Mouse (Mus musculus) MEL (cell line): Measurements from ENCODE around the gene Eva1c. TPM values are rescaled to one million over a fixed set of nuclear protein-coding genes. Genes with fewer than 3 reads are reported as not detected.

Experiments
- DNase-seq: peaks from one replicate; pipeline ENCODE4 v3.0.0; 2011; ENCODE audit warnings: low read depth, low spot score
- H3K27ac ChIP-seq: 2 replicates; pipeline ENCODE4 v1.5.1; 2012; ENCODE audit warnings: low read depth, mild to moderate bottlenecking, control low read depth, low read length, moderate library complexity; ENCODE audit not compliant: control insufficient read depth
- H3K27me3 ChIP-seq, 2 experiments: fragments of 150-350 bp in 1 of 2; sonication (generic) in 1 of 2; 2 replicates each; pipeline ENCODE4 v1.6.1; 2012; ENCODE audit warnings: low read length in 2 of 2, mild to moderate bottlenecking in 2 of 2, improper control_type of control experiment in 1 of 2, moderate library complexity in 1 of 2; ENCODE audit not compliant: insufficient read depth in 2 of 2, control insufficient read depth in 1 of 2
- H3K36me3 ChIP-seq, 2 experiments: 2 replicates each; pipeline ENCODE4 v1.6.1; 2012 to 2014; ENCODE audit warnings: low read length in 2 of 2, improper control_type of control experiment in 1 of 2, inconsistent platforms in 1 of 2, mild to moderate bottlenecking in 1 of 2; ENCODE audit not compliant: insufficient read depth in 2 of 2, control insufficient read depth in 1 of 2
- H3K4me1 ChIP-seq, 2 experiments: fragments of 150-350 bp in 1 of 2; sonication (generic) in 1 of 2; 2 replicates each; pipeline ENCODE4 v1.6.1; 2012; ENCODE audit warnings: low read length in 2 of 2, improper control_type of control experiment in 1 of 2, mild to moderate bottlenecking in 1 of 2; ENCODE audit not compliant: insufficient read depth in 2 of 2, control insufficient read depth in 1 of 2
- H3K4me3 ChIP-seq, 2 experiments: fragments of 150-350 bp in 1 of 2; sonication (generic) in 1 of 2; 2 replicates each; pipeline ENCODE4 v1.5.1; 2012; ENCODE audit warnings: low read depth in 2 of 2, low read length in 2 of 2, mild to moderate bottlenecking in 2 of 2, moderate library complexity in 2 of 2, control low read depth in 1 of 2, improper control_type of control experiment in 1 of 2; ENCODE audit not compliant: control insufficient read depth in 1 of 2, insufficient read depth in 1 of 2
- H3K79me2 ChIP-seq: 2 replicates; pipeline ENCODE4 v1.6.1; 2012; ENCODE audit warnings: mild to moderate bottlenecking, low read length, moderate library complexity; ENCODE audit not compliant: control insufficient read depth, poor library complexity, insufficient read depth
- H3K9ac ChIP-seq: 2 replicates; pipeline ENCODE4 v1.6.1; 2012; ENCODE audit warnings: low read depth, mild to moderate bottlenecking, control low read depth, low read length, moderate library complexity; ENCODE audit not compliant: control insufficient read depth, poor library complexity, severe bottlenecking
- H3K9me3 ChIP-seq: fragments of 150-350 bp; sonication (generic); replicated peaks from 2 replicates; pipeline ENCODE4 v1.6.1; 2012; ENCODE audit warnings: mild to moderate bottlenecking, low read length, improper control_type of control experiment, moderate library complexity; ENCODE audit not compliant: insufficient read depth
- BHLHE40 ChIP-seq: IDR thresholded peaks from 2 replicates; pipeline ENCODE4 v1.6.1; 2012; ENCODE audit warnings: low read depth, mild to moderate bottlenecking, inconsistent platforms, low read length, improper control_type of control experiment, borderline replicate concordance
- CHD1 ChIP-seq: IDR thresholded peaks from 2 replicates; pipeline ENCODE4 v1.6.1; 2012; ENCODE audit warnings: low read depth, mild to moderate bottlenecking, inconsistent platforms, low read length, improper control_type of control experiment
- CHD2 ChIP-seq: IDR thresholded peaks from 2 replicates; pipeline ENCODE4 v1.6.1; 2011; ENCODE audit warnings: low read length, improper control_type of control experiment
- CTCF ChIP-seq, 3 experiments: IDR thresholded peaks in 2 of 3; conservative IDR thresholded peaks in 1 of 3; 2 replicates each; pipeline ENCODE4 v1.5.1; 2011 to 2012; ENCODE audit warnings: low read length in 3 of 3, low read depth in 2 of 3, mild to moderate bottlenecking in 2 of 3, improper control_type of control experiment in 1 of 3, inconsistent platforms in 1 of 3, mixed read lengths in 1 of 3, moderate library complexity in 1 of 3; ENCODE audit not compliant: control insufficient read depth in 1 of 3, insufficient read depth in 1 of 3, poor library complexity in 1 of 3, severe bottlenecking in 1 of 3
- E2F4 ChIP-seq: IDR thresholded peaks from 2 replicates; pipeline ENCODE4 v1.6.1; 2011; ENCODE audit warnings: low read depth, low read length, improper control_type of control experiment, borderline replicate concordance
- ELF1 ChIP-seq: IDR thresholded peaks from 2 replicates; pipeline ENCODE4 v1.6.1; 2014; ENCODE audit warnings: low read depth, mild to moderate bottlenecking, inconsistent platforms, low read length, improper control_type of control experiment, moderate library complexity
- EP300 ChIP-seq, 2 experiments: IDR thresholded peaks; 2 replicates each; pipeline ENCODE4 v1.6.1; 2011; ENCODE audit warnings: improper control_type of control experiment in 2 of 2, low read length in 2 of 2, low read depth in 1 of 2, mild to moderate bottlenecking in 1 of 2
- ETS1 ChIP-seq: IDR thresholded peaks from 2 replicates; pipeline ENCODE4 v1.6.1; 2012; ENCODE audit warnings: low read depth, mild to moderate bottlenecking, inconsistent platforms, low read length, improper control_type of control experiment, moderate library complexity
- GATA1 ChIP-seq: IDR thresholded peaks from 2 replicates; pipeline ENCODE4 v1.6.1; 2011; ENCODE audit warnings: low read depth, low read length, improper control_type of control experiment
- HCFC1 ChIP-seq: IDR thresholded peaks from 2 replicates; pipeline ENCODE4 v1.6.1; 2012; ENCODE audit warnings: low read depth, mild to moderate bottlenecking, inconsistent platforms, low read length, improper control_type of control experiment, moderate library complexity
- MAFK ChIP-seq: IDR thresholded peaks from 2 replicates; pipeline ENCODE4 v1.6.1; 2011; ENCODE audit warnings: low read depth, mild to moderate bottlenecking, low read length, improper control_type of control experiment, borderline replicate concordance
- MAZ ChIP-seq: IDR thresholded peaks from 2 replicates; pipeline ENCODE4 v1.6.1; 2012; ENCODE audit warnings: low read depth, mild to moderate bottlenecking, inconsistent platforms, low read length, improper control_type of control experiment
- MYC ChIP-seq: IDR thresholded peaks from 2 replicates; pipeline ENCODE4 v1.6.1; 2011; ENCODE audit warnings: low read depth, mild to moderate bottlenecking, low read length, improper control_type of control experiment, moderate library complexity
- NELFE ChIP-seq: IDR thresholded peaks from 2 replicates; pipeline ENCODE4 v1.6.1; 2011; ENCODE audit warnings: low read depth, low read length, improper control_type of control experiment
- POLR2AphosphoS2 ChIP-seq: IDR thresholded peaks from 2 replicates; pipeline ENCODE4 v1.6.1; 2011; ENCODE audit warnings: low read length, improper control_type of control experiment
- RAD21 ChIP-seq: IDR thresholded peaks from 2 replicates; pipeline ENCODE4 v1.6.1; 2011; ENCODE audit warnings: mild to moderate bottlenecking, low read depth, low read length, improper control_type of control experiment
- RCOR1 ChIP-seq: IDR thresholded peaks from 2 replicates; pipeline ENCODE4 v1.6.1; 2012; ENCODE audit warnings: low read depth, mild to moderate bottlenecking, inconsistent platforms, low read length, improper control_type of control experiment
- SIN3A ChIP-seq: IDR thresholded peaks from 2 replicates; pipeline ENCODE4 v1.6.1; 2012; ENCODE audit warnings: low read length, improper control_type of control experiment, inconsistent platforms
- SMC3 ChIP-seq: IDR thresholded peaks from 2 replicates; pipeline ENCODE4 v1.6.1; 2011; ENCODE audit warnings: low read depth, low read length, improper control_type of control experiment
- TAL1 ChIP-seq: IDR thresholded peaks from 2 replicates; pipeline ENCODE4 v1.6.1; 2012; ENCODE audit warnings: mild to moderate bottlenecking, inconsistent platforms, low read length, moderate library complexity, mixed read lengths
- TCF12 ChIP-seq: IDR thresholded peaks from 2 replicates; pipeline ENCODE4 v1.6.1; 2014; ENCODE audit warnings: low read depth, mild to moderate bottlenecking, inconsistent platforms, low read length, improper control_type of control experiment, moderate library complexity
- UBTF ChIP-seq: IDR thresholded peaks from 2 replicates; pipeline ENCODE4 v1.6.1; 2012; ENCODE audit warnings: low read depth, mild to moderate bottlenecking, inconsistent platforms, low read length, improper control_type of control experiment, moderate library complexity, borderline replicate concordance; ENCODE audit not compliant: insufficient read depth
- ZKSCAN1 ChIP-seq: IDR thresholded peaks from 2 replicates; pipeline ENCODE4 v1.6.1; 2012; ENCODE audit warnings: low read depth, mild to moderate bottlenecking, inconsistent platforms, low read length, improper control_type of control experiment, moderate library complexity
- ZMIZ1 ChIP-seq: IDR thresholded peaks from 2 replicates; pipeline ENCODE4 v1.6.1; 2012; ENCODE audit warnings: low read depth, mild to moderate bottlenecking, inconsistent platforms, low read length, improper control_type of control experiment, moderate library complexity
- ZNF384 ChIP-seq: IDR thresholded peaks from 2 replicates; pipeline ENCODE4 v1.6.1; 2012; ENCODE audit warnings: low read depth, mild to moderate bottlenecking, inconsistent platforms, low read length, improper control_type of control experiment
- polyA plus RNA-seq, 2 experiments: library from polyadenylated mRNA; stranded (reverse) in 1 of 2; unstranded in 1 of 2; fragments of >175 nt in 1 of 2; fragments of >200 nt in 1 of 2; gene quantifications; 2 replicates each; pipeline versions ENCODE4 v1.2.1 to v1.2.4; 2012; ENCODE audit warnings: low replicate concordance in 2 of 2, low read depth in 1 of 2; ENCODE audit not compliant: insufficient read length in 2 of 2, insufficient read depth in 1 of 2, missing spikeins in 1 of 2
- total RNA-seq: library from RNA; depleted of rRNA; stranded (reverse); fragments of 300-350 nt; gene quantifications from 2 replicates; pipeline ENCODE4 v1.2.3, GENCODE M21; 2012

Eva1c gene
- total and polyA plus RNA-seq, 3 experiments = 0.06 TPM; not detected in 2

DNA sequence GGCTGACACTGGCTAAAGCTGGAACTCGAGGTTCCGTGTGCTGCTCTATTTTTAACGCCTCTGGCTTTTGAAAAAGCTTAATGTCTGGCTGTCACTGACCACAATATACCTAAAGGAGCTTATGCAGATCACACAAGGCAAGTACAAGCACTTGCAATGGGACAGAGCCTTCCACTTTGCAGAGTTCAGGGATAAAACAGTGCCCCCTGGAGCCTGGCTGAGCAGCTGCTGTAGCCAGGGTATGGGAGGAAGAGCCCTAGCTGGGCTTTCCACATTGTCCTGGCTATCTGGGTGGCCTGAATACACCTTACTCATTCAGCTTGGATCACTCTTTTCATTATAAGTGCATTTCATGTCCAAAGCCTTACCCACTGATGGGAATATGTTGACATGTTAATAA, 24.6 kb upstream of the Eva1c start:
- peak; percentile 31 for DNase-seq
- Histone ChIP-seq H3K4me3 (no peak overlapping the region), H3K9ac (no peak overlapping the region), H3K36me3 (peaks cover 0 to 6% of the 10 kb centered on the region in 2 experiments; a peak in 2 of 4 replicates), H3K9me3 (no peaks in the 10 kb centered on the region), H3K79me2 (0 out of 2 replicates have a peak, but pooled peaks cover 2% of the 10 kb centered on the region), H3K4me1 (no peaks in the 10 kb centered on the region), H3K27ac (no peak overlapping the region), H3K27me3 (no peaks in the 10 kb centered on the region)
- TF ChIP-seq GATA1 (no peak), ELF1 (no peak), MAFK (no peak), MYC (no peak), SIN3A (no peak), ZMIZ1 (no peak), MAZ (no peak), RCOR1 (no peak), ZNF384 (no peak), E2F4 (no peak), CHD2 (no peak), SMC3 (peak; percentile 34; the same call in 1 of the 2 replicates), TAL1 (no peak), ZKSCAN1 (no peak), POLR2AphosphoS2 (no peak), NELFE (no peak), CTCF (IDR thresholded peaks at IDR 0.05 in 2 of 3, conservative IDR thresholded peaks at IDR 0.05 in 1 of 3; ENCODE audit: control insufficient read depth in 1 of 3, insufficient read depth in 1 of 3, low read depth in 2 of 3, low read length in 3 of 3, poor library complexity in 1 of 3, severe bottlenecking in 1 of 3) (peak; percentile 42 to 62 (median 48); a peak in 5 of 6 replicates), EP300 (IDR thresholded peaks at IDR 0.05; ENCODE audit: low read depth in 1 of 2, low read length in 2 of 2) (no peak), UBTF (no peak), ETS1 (no peak), BHLHE40 (no peak), TCF12 (no peak), HCFC1 (no peak), CHD1 (no peak), RAD21 (peak; percentile 10)
